Mouse (Mus musculus) MEL (cell line): Measurements from ENCODE around the gene Klrb1f. TPM values are rescaled to one million over a fixed set of nuclear protein-coding genes. Genes with fewer than 3 reads are reported as not detected.
A peak's percentile ranks its signal among the peaks of the same experiment; 100 is the strongest.

Experiments
- DNase-seq: peaks from one replicate; pipeline ENCODE4 v3.0.0; 2011; ENCODE audit warnings: low read depth, low spot score
- H3K27ac ChIP-seq: 2 replicates; pipeline ENCODE4 v1.5.1; 2012; ENCODE audit warnings: low read depth, mild to moderate bottlenecking, control low read depth, low read length, moderate library complexity; ENCODE audit not compliant: control insufficient read depth
- H3K27me3 ChIP-seq, 2 experiments: fragments of 150-350 bp in 1 of 2; sonication (generic) in 1 of 2; 2 replicates each; pipeline ENCODE4 v1.6.1; 2012; ENCODE audit warnings: low read length in 2 of 2, mild to moderate bottlenecking in 2 of 2, improper control_type of control experiment in 1 of 2, moderate library complexity in 1 of 2; ENCODE audit not compliant: insufficient read depth in 2 of 2, control insufficient read depth in 1 of 2
- H3K36me3 ChIP-seq, 2 experiments: 2 replicates each; pipeline ENCODE4 v1.6.1; 2012 to 2014; ENCODE audit warnings: low read length in 2 of 2, improper control_type of control experiment in 1 of 2, inconsistent platforms in 1 of 2, mild to moderate bottlenecking in 1 of 2; ENCODE audit not compliant: insufficient read depth in 2 of 2, control insufficient read depth in 1 of 2
- H3K4me1 ChIP-seq, 2 experiments: fragments of 150-350 bp in 1 of 2; sonication (generic) in 1 of 2; 2 replicates each; pipeline ENCODE4 v1.6.1; 2012; ENCODE audit warnings: low read length in 2 of 2, improper control_type of control experiment in 1 of 2, mild to moderate bottlenecking in 1 of 2; ENCODE audit not compliant: insufficient read depth in 2 of 2, control insufficient read depth in 1 of 2
- H3K4me3 ChIP-seq, 2 experiments: fragments of 150-350 bp in 1 of 2; sonication (generic) in 1 of 2; 2 replicates each; pipeline ENCODE4 v1.5.1; 2012; ENCODE audit warnings: low read depth in 2 of 2, low read length in 2 of 2, mild to moderate bottlenecking in 2 of 2, moderate library complexity in 2 of 2, control low read depth in 1 of 2, improper control_type of control experiment in 1 of 2; ENCODE audit not compliant: control insufficient read depth in 1 of 2, insufficient read depth in 1 of 2
- H3K79me2 ChIP-seq: 2 replicates; pipeline ENCODE4 v1.6.1; 2012; ENCODE audit warnings: mild to moderate bottlenecking, low read length, moderate library complexity; ENCODE audit not compliant: control insufficient read depth, poor library complexity, insufficient read depth
- H3K9ac ChIP-seq: 2 replicates; pipeline ENCODE4 v1.6.1; 2012; ENCODE audit warnings: low read depth, mild to moderate bottlenecking, control low read depth, low read length, moderate library complexity; ENCODE audit not compliant: control insufficient read depth, poor library complexity, severe bottlenecking
- H3K9me3 ChIP-seq: fragments of 150-350 bp; sonication (generic); replicated peaks from 2 replicates; pipeline ENCODE4 v1.6.1; 2012; ENCODE audit warnings: mild to moderate bottlenecking, low read length, improper control_type of control experiment, moderate library complexity; ENCODE audit not compliant: insufficient read depth
- BHLHE40 ChIP-seq: IDR thresholded peaks from 2 replicates; pipeline ENCODE4 v1.6.1; 2012; ENCODE audit warnings: low read depth, mild to moderate bottlenecking, inconsistent platforms, low read length, improper control_type of control experiment, borderline replicate concordance
- CHD1 ChIP-seq: IDR thresholded peaks from 2 replicates; pipeline ENCODE4 v1.6.1; 2012; ENCODE audit warnings: low read depth, mild to moderate bottlenecking, inconsistent platforms, low read length, improper control_type of control experiment
- CTCF ChIP-seq, 3 experiments: IDR thresholded peaks in 2 of 3; conservative IDR thresholded peaks in 1 of 3; 2 replicates each; pipeline ENCODE4 v1.5.1; 2011 to 2012; ENCODE audit warnings: low read length in 3 of 3, low read depth in 2 of 3, mild to moderate bottlenecking in 2 of 3, improper control_type of control experiment in 1 of 3, inconsistent platforms in 1 of 3, mixed read lengths in 1 of 3, moderate library complexity in 1 of 3; ENCODE audit not compliant: control insufficient read depth in 1 of 3, insufficient read depth in 1 of 3, poor library complexity in 1 of 3, severe bottlenecking in 1 of 3
- E2F4 ChIP-seq: IDR thresholded peaks from 2 replicates; pipeline ENCODE4 v1.6.1; 2011; ENCODE audit warnings: low read depth, low read length, improper control_type of control experiment, borderline replicate concordance
- ELF1 ChIP-seq: IDR thresholded peaks from 2 replicates; pipeline ENCODE4 v1.6.1; 2014; ENCODE audit warnings: low read depth, mild to moderate bottlenecking, inconsistent platforms, low read length, improper control_type of control experiment, moderate library complexity
- EP300 ChIP-seq, 2 experiments: IDR thresholded peaks; 2 replicates each; pipeline ENCODE4 v1.6.1; 2011; ENCODE audit warnings: improper control_type of control experiment in 2 of 2, low read length in 2 of 2, low read depth in 1 of 2, mild to moderate bottlenecking in 1 of 2
- ETS1 ChIP-seq: IDR thresholded peaks from 2 replicates; pipeline ENCODE4 v1.6.1; 2012; ENCODE audit warnings: low read depth, mild to moderate bottlenecking, inconsistent platforms, low read length, improper control_type of control experiment, moderate library complexity
- GABPA ChIP-seq: IDR thresholded peaks from 2 replicates; pipeline ENCODE4 v1.6.1; 2012; ENCODE audit warnings: low read depth, mild to moderate bottlenecking, inconsistent platforms, low read length, improper control_type of control experiment, moderate library complexity
- HCFC1 ChIP-seq: IDR thresholded peaks from 2 replicates; pipeline ENCODE4 v1.6.1; 2012; ENCODE audit warnings: low read depth, mild to moderate bottlenecking, inconsistent platforms, low read length, improper control_type of control experiment, moderate library complexity
- MAFK ChIP-seq: IDR thresholded peaks from 2 replicates; pipeline ENCODE4 v1.6.1; 2011; ENCODE audit warnings: low read depth, mild to moderate bottlenecking, low read length, improper control_type of control experiment, borderline replicate concordance
- MEF2A ChIP-seq: IDR thresholded peaks from 2 replicates; pipeline ENCODE4 v1.6.1; 2014; ENCODE audit warnings: low read depth, mild to moderate bottlenecking, inconsistent platforms, low read length, improper control_type of control experiment; ENCODE audit not compliant: poor library complexity, insufficient replicate concordance, severe bottlenecking; ENCODE audit errors: extremely low read depth
- MYC ChIP-seq: IDR thresholded peaks from 2 replicates; pipeline ENCODE4 v1.6.1; 2011; ENCODE audit warnings: low read depth, mild to moderate bottlenecking, low read length, improper control_type of control experiment, moderate library complexity
- NRF1 ChIP-seq: IDR thresholded peaks from 2 replicates; pipeline ENCODE4 v1.6.1; 2014; ENCODE audit warnings: low read depth, mild to moderate bottlenecking, inconsistent platforms, low read length, improper control_type of control experiment, moderate library complexity; ENCODE audit not compliant: poor library complexity, insufficient read depth, severe bottlenecking
- POLR2A ChIP-seq, 2 experiments: IDR thresholded peaks; 2 replicates each; pipeline ENCODE4 v1.6.1; 2011 to 2012; ENCODE audit warnings: low read length in 2 of 2, mild to moderate bottlenecking in 2 of 2, control low read depth in 1 of 2, improper control_type of control experiment in 1 of 2, low read depth in 1 of 2, moderate library complexity in 1 of 2; ENCODE audit not compliant: control insufficient read depth in 1 of 2, insufficient read depth in 1 of 2, poor library complexity in 1 of 2
- POLR2AphosphoS2 ChIP-seq: IDR thresholded peaks from 2 replicates; pipeline ENCODE4 v1.6.1; 2011; ENCODE audit warnings: low read length, improper control_type of control experiment
- RAD21 ChIP-seq: IDR thresholded peaks from 2 replicates; pipeline ENCODE4 v1.6.1; 2011; ENCODE audit warnings: mild to moderate bottlenecking, low read depth, low read length, improper control_type of control experiment
- RCOR1 ChIP-seq: IDR thresholded peaks from 2 replicates; pipeline ENCODE4 v1.6.1; 2012; ENCODE audit warnings: low read depth, mild to moderate bottlenecking, inconsistent platforms, low read length, improper control_type of control experiment
- SMC3 ChIP-seq: IDR thresholded peaks from 2 replicates; pipeline ENCODE4 v1.6.1; 2011; ENCODE audit warnings: low read depth, low read length, improper control_type of control experiment
- TAL1 ChIP-seq: IDR thresholded peaks from 2 replicates; pipeline ENCODE4 v1.6.1; 2012; ENCODE audit warnings: mild to moderate bottlenecking, inconsistent platforms, low read length, moderate library complexity, mixed read lengths
- TBP ChIP-seq: IDR thresholded peaks from 2 replicates; pipeline ENCODE4 v1.8.0; 2011; ENCODE audit warnings: low read depth, low read length, improper control_type of control experiment
- USF1 ChIP-seq: IDR thresholded peaks from 2 replicates; pipeline ENCODE4 v1.6.1; 2014; ENCODE audit warnings: low read depth, mild to moderate bottlenecking, inconsistent platforms, low read length, improper control_type of control experiment, moderate library complexity
- ZC3H11A ChIP-seq: IDR thresholded peaks from 2 replicates; pipeline ENCODE4 v1.6.1; 2012; ENCODE audit warnings: low read depth, mild to moderate bottlenecking, inconsistent platforms, low read length, improper control_type of control experiment
- ZMIZ1 ChIP-seq: IDR thresholded peaks from 2 replicates; pipeline ENCODE4 v1.6.1; 2012; ENCODE audit warnings: low read depth, mild to moderate bottlenecking, inconsistent platforms, low read length, improper control_type of control experiment, moderate library complexity
- ZNF384 ChIP-seq: IDR thresholded peaks from 2 replicates; pipeline ENCODE4 v1.6.1; 2012; ENCODE audit warnings: low read depth, mild to moderate bottlenecking, inconsistent platforms, low read length, improper control_type of control experiment
- polyA plus RNA-seq, 2 experiments: library from polyadenylated mRNA; stranded (reverse) in 1 of 2; unstranded in 1 of 2; fragments of >175 nt in 1 of 2; fragments of >200 nt in 1 of 2; gene quantifications; 2 replicates each; pipeline versions ENCODE4 v1.2.1 to v1.2.4; 2012; ENCODE audit warnings: low replicate concordance in 2 of 2, low read depth in 1 of 2; ENCODE audit not compliant: insufficient read length in 2 of 2, insufficient read depth in 1 of 2, missing spikeins in 1 of 2
- total RNA-seq: library from RNA; depleted of rRNA; stranded (reverse); fragments of 300-350 nt; gene quantifications from 2 replicates; pipeline ENCODE4 v1.2.3, GENCODE M21; 2012

The Klrb1f gene
- total and polyA plus RNA-seq, 3 experiments, result 0.27 to 0.52 TPM; not detected in 1

DNA sequence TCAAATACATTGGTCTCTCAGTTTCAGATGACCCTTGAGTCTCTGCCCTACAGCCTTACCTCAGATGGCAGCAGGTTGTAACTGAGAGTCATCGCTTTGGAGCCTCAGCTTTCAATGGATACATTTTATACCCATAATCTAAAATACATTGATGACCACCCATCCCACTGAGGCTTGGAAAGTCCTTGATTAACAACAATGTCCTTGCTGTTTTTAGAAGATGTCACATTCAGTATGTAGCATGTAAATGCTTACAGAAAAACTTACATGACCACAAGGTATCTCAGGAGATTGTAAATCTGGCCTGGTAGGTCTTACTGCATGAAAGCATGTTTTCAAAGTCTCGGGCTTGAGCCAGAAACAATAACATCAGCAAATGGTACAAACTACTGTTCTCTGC, 14.7 kb upstream of the Klrb1f start:
- DNase-seq, result no peak
- Histone ChIP-seq H3K9ac (no peak overlapping the region), H3K4me1 (peaks cover 3% of the 10 kb centered on the region in 2 experiments; a peak in 3 of 4 replicates), H3K27ac (no peak overlapping the region), H3K27me3 (no peaks in the 10 kb centered on the region), H3K79me2 (no peaks in the 10 kb centered on the region), H3K4me3 (no peak overlapping the region), H3K9me3 (no peaks in the 10 kb centered on the region), H3K36me3 (peaks cover 3 to 16% of the 10 kb centered on the region in 2 experiments; a peak in 2 of 4 replicates)
- TF ChIP-seq MYC (no peak), EP300 (IDR thresholded peaks at IDR 0.05; ENCODE audit: low read depth in 1 of 2, low read length in 2 of 2) (no peak), CHD1 (no peak), ZMIZ1 (peak; percentile 63; the same call in 1 of the 2 replicates), RCOR1 (no peak), BHLHE40 (no peak), MEF2A (peak; percentile 4; the same call in 1 of the 2 replicates), SMC3 (peak; percentile 40), TBP (no peak), GABPA (no peak), POLR2AphosphoS2 (peak; percentile 93)

DNA sequence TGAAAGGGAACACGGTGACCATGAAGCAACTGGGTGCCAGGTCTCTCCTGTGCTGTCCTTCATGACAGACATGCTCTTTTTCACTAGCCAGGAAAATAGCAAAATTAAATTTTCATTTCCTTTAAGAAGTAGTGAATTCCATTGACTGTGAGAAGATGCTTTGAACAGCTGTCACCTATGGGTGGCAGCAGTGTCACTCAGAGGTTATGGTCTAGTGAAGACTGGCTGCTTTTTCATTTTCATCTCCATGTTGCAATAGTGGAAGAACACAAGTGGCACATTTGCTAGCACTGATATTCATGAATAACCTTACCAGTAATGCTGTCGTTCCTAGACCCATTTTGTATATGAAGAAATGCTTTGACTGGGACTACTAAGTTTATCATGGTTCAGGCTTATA, 12.3 kb upstream of the Klrb1f start:
- H3K79me2 ChIP-seq, result no peaks in the 10 kb centered on the region
- no peaks in the 10 kb centered on the region for H3K27me3 ChIP-seq
- no peaks in the 10 kb centered on the region for H3K9me3 ChIP-seq
- no peak overlapping the region for H3K27ac ChIP-seq
- H3K4me3 ChIP-seq, result no peak overlapping the region
- TF ChIP-seq HCFC1 (no peak), MAFK (no peak), ZC3H11A (peak; percentile 96), ETS1 (no peak), CTCF (IDR thresholded peaks at IDR 0.05 in 2 of 3, conservative IDR thresholded peaks at IDR 0.05 in 1 of 3; ENCODE audit: control insufficient read depth in 1 of 3, insufficient read depth in 1 of 3, low read depth in 2 of 3, low read length in 3 of 3, poor library complexity in 1 of 3, severe bottlenecking in 1 of 3) (peak; percentile 64 to 94 (median 72)), ELF1 (no peak), USF1 (no peak), TBP (0 out of 2 replicates have a peak, but pooled peaks have one; percentile 34), E2F4 (no peak), TAL1 (no peak), POLR2A (IDR thresholded peaks at IDR 0.05; ENCODE audit: control insufficient read depth in 1 of 2, insufficient read depth in 1 of 2, low read depth in 1 of 2, low read length in 2 of 2, poor library complexity in 1 of 2) (no peak), NRF1 (no peak), ZNF384 (no peak), GABPA (no peak), SMC3 (peak; percentile 98), RAD21 (peak; percentile 96)
- DNase-seq, result peak; percentile 83
- peaks cover 2 to 8% of the 10 kb centered on the region in 2 experiments; a peak in 2 of 4 replicates for H3K36me3 ChIP-seq
- no peak overlapping the region for H3K9ac ChIP-seq
- H3K4me1 ChIP-seq, result peaks cover 3 to 4% of the 10 kb centered on the region in 2 experiments; a peak in 3 of 4 replicates
